Mouse (Mus musculus): ENCODE measurements around the gene Cct5. TPM values are rescaled to one million over a fixed set of nuclear protein-coding genes. Genes with fewer than 3 reads are reported as not detected.

Cct5 gene
- total and polyA plus RNA-seq, 2 experiments from 2014 or later = 279 to 416 TPM

- H3K4me1 ChIP-seq (ENCODE audit: insufficient read depth, low read length) = no peaks in the 10 kb centered on the region
- no peaks in the 10 kb centered on the region for H3K9me3 ChIP-seq (ENCODE audit: low read length)
- H3K4me3 ChIP-seq (ENCODE audit: low read length) = no peak overlapping the region
- no peaks in the 10 kb centered on the region for H3K27me3 ChIP-seq (ENCODE audit: insufficient read depth, low read length)
- ATAC-seq = peak; percentile 64; the same call in 1 of the 2 replicates
- no peaks in the 10 kb centered on the region for H3K36me3 ChIP-seq (ENCODE audit: insufficient read depth, low read length)
- peak; percentile 74 for DNase-seq (ENCODE audit: low spot score)
- no peak for TF ChIP-seq CTCF (IDR thresholded peaks at IDR 0.05; ENCODE audit: low read depth)
- WGBS = 61% methylated on average over 6 of the region's 6 CpGs
- no peak overlapping the region for H3K4me2 ChIP-seq (ENCODE audit: low read depth, low read length)
- H3K9ac ChIP-seq (replicated peaks; ENCODE audit: low read length) = no peak overlapping the region
- H3K27ac ChIP-seq = no peak overlapping the region
Observed at GRCm38 (mm10) chr15:31634582-31634981, 33.0 kb upstream of the Cct5 start.

- H3K4me3 ChIP-seq (ENCODE audit: low read length) = no peak overlapping the region
- ATAC-seq (no peak), DNase-seq (ENCODE audit: low spot score) (no peak)
- no peaks in the 10 kb centered on the region for H3K9me3 ChIP-seq (ENCODE audit: low read length)
- no peak overlapping the region for H3K4me2 ChIP-seq (ENCODE audit: low read depth, low read length)
- no peaks in the 10 kb centered on the region for H3K4me1 ChIP-seq (ENCODE audit: insufficient read depth, low read length)
- H3K9ac ChIP-seq (replicated peaks; ENCODE audit: low read length) = no peak overlapping the region
- no peak overlapping the region for H3K27ac ChIP-seq
- no peaks in the 10 kb centered on the region for H3K27me3 ChIP-seq (ENCODE audit: insufficient read depth, low read length)
- WGBS = 86% methylated on average over 4 of the region's 4 CpGs
- H3K36me3 ChIP-seq (ENCODE audit: insufficient read depth, low read length) = no peaks in the 10 kb centered on the region
- no peak for TF ChIP-seq CTCF (IDR thresholded peaks at IDR 0.05; ENCODE audit: low read depth)
Observed at GRCm38 (mm10) chr15:31632478-31632877, 30.9 kb upstream of the Cct5 start.

- H3K9me3 ChIP-seq (ENCODE audit: low read length) = no peaks in the 10 kb centered on the region
- DNase-seq (ENCODE audit: low spot score) (peak; percentile 33), ATAC-seq (no peak)
- no peak overlapping the region for H3K4me3 ChIP-seq (ENCODE audit: low read length)
- no peak for TF ChIP-seq CTCF (IDR thresholded peaks at IDR 0.05; ENCODE audit: low read depth)
- 56% methylated on average over 12 of the region's 12 CpGs for WGBS
- H3K27ac ChIP-seq = no peak overlapping the region
- no peak overlapping the region for H3K9ac ChIP-seq (replicated peaks; ENCODE audit: low read length)
- no peak overlapping the region for H3K4me2 ChIP-seq (ENCODE audit: low read depth, low read length)
- no peaks in the 10 kb centered on the region for H3K27me3 ChIP-seq (ENCODE audit: insufficient read depth, low read length)
- no peaks in the 10 kb centered on the region for H3K36me3 ChIP-seq (ENCODE audit: insufficient read depth, low read length)
- H3K4me1 ChIP-seq (ENCODE audit: insufficient read depth, low read length) = no peaks in the 10 kb centered on the region
Observed at GRCm38 (mm10) chr15:31631396-31631858, 29.8 kb upstream of the Cct5 start.

GRCm38 (mm10) chr15:31629556-31629955 lies 28.0 kb upstream of the Cct5 start:
- H3K36me3 ChIP-seq (ENCODE audit: insufficient read depth, low read length) = no peaks in the 10 kb centered on the region
- H3K9me3 ChIP-seq (ENCODE audit: low read length) = no peaks in the 10 kb centered on the region
- no peak for ATAC-seq
- no peaks in the 10 kb centered on the region for H3K27me3 ChIP-seq (ENCODE audit: insufficient read depth, low read length)
- TF ChIP-seq CTCF (IDR thresholded peaks at IDR 0.05; ENCODE audit: low read depth) = no peak
- 85% methylated on average over 3 of the region's 3 CpGs for WGBS
- no peaks in the 10 kb centered on the region for H3K4me1 ChIP-seq (ENCODE audit: insufficient read depth, low read length)
- H3K27ac ChIP-seq = no peak overlapping the region
- DNase-seq (ENCODE audit: low spot score) = no peak
- H3K4me2 ChIP-seq (ENCODE audit: low read depth, low read length) = no peak overlapping the region
- H3K4me3 ChIP-seq (ENCODE audit: low read length) = no peak overlapping the region
- no peak overlapping the region for H3K9ac ChIP-seq (replicated peaks; ENCODE audit: low read length)

- Histone ChIP-seq H3K9ac (replicated peaks; ENCODE audit: low read length) (no peak overlapping the region), H3K27me3 (ENCODE audit: insufficient read depth, low read length) (no peaks in the 10 kb centered on the region), H3K4me1 (ENCODE audit: insufficient read depth, low read length) (no peaks in the 10 kb centered on the region), H3K36me3 (ENCODE audit: insufficient read depth, low read length) (no peaks in the 10 kb centered on the region), H3K4me3 (ENCODE audit: low read length) (no peak overlapping the region), H3K4me2 (ENCODE audit: low read depth, low read length) (no peak overlapping the region), H3K9me3 (ENCODE audit: low read length) (no peaks in the 10 kb centered on the region), H3K27ac (no peak overlapping the region)
- DNase-seq (ENCODE audit: low spot score) (no peak), ATAC-seq (0 out of 2 replicates have a peak, but pooled peaks have one; percentile 33)
- WGBS = 56% methylated on average over 10 of the region's 10 CpGs
- no peak for TF ChIP-seq CTCF (IDR thresholded peaks at IDR 0.05; ENCODE audit: low read depth)
Observed at GRCm38 (mm10) chr15:31628180-31628579, 26.6 kb upstream of the Cct5 start.

GRCm38 (mm10) chr15:31627277-31628154 lies 25.9 kb upstream of the Cct5 start:
- ATAC-seq (no peak; the same call in 1 of the 2 replicates), DNase-seq (ENCODE audit: low spot score) (peak; percentile 19)
- Histone ChIP-seq H3K27me3 (ENCODE audit: insufficient read depth, low read length) (no peaks in the 10 kb centered on the region), H3K9me3 (ENCODE audit: low read length) (no peaks in the 10 kb centered on the region), H3K36me3 (ENCODE audit: insufficient read depth, low read length) (no peaks in the 10 kb centered on the region), H3K4me3 (ENCODE audit: low read length) (no peak overlapping the region), H3K9ac (replicated peaks; ENCODE audit: low read length) (no peak overlapping the region), H3K4me2 (ENCODE audit: low read depth, low read length) (no peak overlapping the region), H3K27ac (0 out of 2 replicates have a peak overlapping the region, but pooled peaks have one; percentile 26), H3K4me1 (ENCODE audit: insufficient read depth, low read length) (no peaks in the 10 kb centered on the region)
- 37% methylated on average over 12 of the region's 12 CpGs for WGBS
- no peak for TF ChIP-seq CTCF (IDR thresholded peaks at IDR 0.05; ENCODE audit: low read depth)

GRCm38 (mm10) chr15:31619521-31619920 lies 17.9 kb upstream of the Cct5 start:
- H3K27ac ChIP-seq = no peak overlapping the region
- H3K4me2 ChIP-seq (ENCODE audit: low read depth, low read length) = no peak overlapping the region
- no peaks in the 10 kb centered on the region for H3K4me1 ChIP-seq (ENCODE audit: insufficient read depth, low read length)
- no peaks in the 10 kb centered on the region for H3K27me3 ChIP-seq (ENCODE audit: insufficient read depth, low read length)
- no peak overlapping the region for H3K9ac ChIP-seq (replicated peaks; ENCODE audit: low read length)
- 95% methylated on average over 8 of the region's 8 CpGs for WGBS
- peak; percentile 64 for TF ChIP-seq CTCF (IDR thresholded peaks at IDR 0.05; ENCODE audit: low read depth)
- no peak overlapping the region for H3K4me3 ChIP-seq (ENCODE audit: low read length)
- H3K9me3 ChIP-seq (ENCODE audit: low read length) = no peaks in the 10 kb centered on the region
- H3K36me3 ChIP-seq (ENCODE audit: insufficient read depth, low read length) = 0 out of 2 replicates have a peak, but pooled peaks cover 6% of the 10 kb centered on the region
- DNase-seq (ENCODE audit: low spot score) (peak; percentile 70), ATAC-seq (no peak)

Data from hindbrain, postnatal 0 days (tissue).